Mouse (Mus musculus): ENCODE data around the gene Serpinb8. TPM values are rescaled to one million over a fixed set of nuclear protein-coding genes. Genes with fewer than 3 reads are reported as not detected.

Gene Serpinb8
- 2.1 and 5.2 TPM in 2 replicates for polyA plus RNA-seq (2012; rRNA removed)

GRCm38 (mm10) chr1:107589691-107590470 lies at the start of gene Serpinb8:
TSS of gene Serpinb8 (plus strand) at chr1:107590006.
- no peak for TF ChIP-seq CTCF (IDR thresholded peaks at IDR 0.05; ENCODE audit: insufficient read depth, low read length)
- TF ChIP-seq POLR2A (IDR thresholded peaks at IDR 0.05; ENCODE audit: borderline replicate concordance, extremely low read depth, low read depth, low read length): no peak
- WGBS: 12% methylated on average over 10 of the region's 10 CpGs
- peak; percentile 59 for DNase-seq
- H3K4me3 ChIP-seq (replicated peaks; ENCODE audit: extremely low read depth, low read depth, low read length): peak within 1 kb of the TSS; percentile 43
- no peaks in the 10 kb centered on the region; the same call in none of the 2 replicates for H3K4me1 ChIP-seq (ENCODE audit: control insufficient read depth, insufficient read depth, low read length)

GRCm38 (mm10) chr1:107559494-107559893 lies 30.3 kb upstream of the Serpinb8 start:
- no peak overlapping the region for H3K4me3 ChIP-seq (replicated peaks; ENCODE audit: extremely low read depth, low read depth, low read length)
- TF ChIP-seq POLR2A (IDR thresholded peaks at IDR 0.05; ENCODE audit: borderline replicate concordance, extremely low read depth, low read depth, low read length) (no peak), CTCF (IDR thresholded peaks at IDR 0.05; ENCODE audit: insufficient read depth, low read length) (no peak)
- no peak for DNase-seq
- H3K4me1 ChIP-seq (ENCODE audit: control insufficient read depth, insufficient read depth, low read length): no peaks in the 10 kb centered on the region
- 56% methylated on average over 3 of the region's 3 CpGs for WGBS

- WGBS: 87% methylated on average over 1 of the region's 1 CpGs
- H3K4me3 ChIP-seq (replicated peaks; ENCODE audit: extremely low read depth, low read depth, low read length): no peak overlapping the region
- TF ChIP-seq CTCF (IDR thresholded peaks at IDR 0.05; ENCODE audit: insufficient read depth, low read length): no peak
- TF ChIP-seq POLR2A (IDR thresholded peaks at IDR 0.05; ENCODE audit: borderline replicate concordance, extremely low read depth, low read depth, low read length): no peak
- DNase-seq: no peak
- H3K4me1 ChIP-seq (ENCODE audit: control insufficient read depth, insufficient read depth, low read length): no peaks in the 10 kb centered on the region
Observed at GRCm38 (mm10) chr1:107562110-107562509, 27.7 kb upstream of the Serpinb8 start.

GRCm38 (mm10) chr1:107565644-107566043 lies 24.2 kb upstream of the Serpinb8 start:
- TF ChIP-seq CTCF (IDR thresholded peaks at IDR 0.05; ENCODE audit: insufficient read depth, low read length) (no peak), POLR2A (IDR thresholded peaks at IDR 0.05; ENCODE audit: borderline replicate concordance, extremely low read depth, low read depth, low read length) (no peak)

GRCm38 (mm10) chr1:107576094-107576493 lies 13.7 kb upstream of the Serpinb8 start:
- DNase-seq: no peak
- WGBS: 33% methylated on average over 2 of the region's 2 CpGs
- TF ChIP-seq CTCF (IDR thresholded peaks at IDR 0.05; ENCODE audit: insufficient read depth, low read length) (no peak), POLR2A (IDR thresholded peaks at IDR 0.05; ENCODE audit: borderline replicate concordance, extremely low read depth, low read depth, low read length) (no peak)
- Histone ChIP-seq H3K4me1 (ENCODE audit: control insufficient read depth, insufficient read depth, low read length) (no peaks in the 10 kb centered on the region), H3K4me3 (replicated peaks; ENCODE audit: extremely low read depth, low read depth, low read length) (no peak overlapping the region)

More at GRCm38 (mm10) chr1:107565644-107566043, 24.2 kb upstream of the Serpinb8 start:
- no peaks in the 10 kb centered on the region for H3K4me1 ChIP-seq (ENCODE audit: control insufficient read depth, insufficient read depth, low read length)
- H3K4me3 ChIP-seq (replicated peaks; ENCODE audit: extremely low read depth, low read depth, low read length): no peak overlapping the region
- no peak for DNase-seq

- H3K4me1 ChIP-seq (ENCODE audit: control insufficient read depth, insufficient read depth, low read length): no peaks in the 10 kb centered on the region
- 46% methylated on average over 1 of the region's 1 CpGs for WGBS
- no peak for DNase-seq
- no peak overlapping the region for H3K4me3 ChIP-seq (replicated peaks; ENCODE audit: extremely low read depth, low read depth, low read length)
- TF ChIP-seq CTCF (IDR thresholded peaks at IDR 0.05; ENCODE audit: insufficient read depth, low read length): no peak
- TF ChIP-seq POLR2A (IDR thresholded peaks at IDR 0.05; ENCODE audit: borderline replicate concordance, extremely low read depth, low read depth, low read length): no peak
Observed at GRCm38 (mm10) chr1:107577514-107577913, 12.3 kb upstream of the Serpinb8 start.

GRCm38 (mm10) chr1:107581220-107581619 lies 8.6 kb upstream of the Serpinb8 start:
- no peak for TF ChIP-seq CTCF (IDR thresholded peaks at IDR 0.05; ENCODE audit: insufficient read depth, low read length)
- no peak for TF ChIP-seq POLR2A (IDR thresholded peaks at IDR 0.05; ENCODE audit: borderline replicate concordance, extremely low read depth, low read depth, low read length)
- Histone ChIP-seq H3K4me3 (replicated peaks; ENCODE audit: extremely low read depth, low read depth, low read length) (no peak overlapping the region), H3K4me1 (ENCODE audit: control insufficient read depth, insufficient read depth, low read length) (no peaks in the 10 kb centered on the region)
- 42% methylated on average over 1 of the region's 1 CpGs for WGBS
- no peak for DNase-seq

- H3K4me3 ChIP-seq (replicated peaks; ENCODE audit: extremely low read depth, low read depth, low read length): no peak overlapping the region
- no peak for DNase-seq
- no peaks in the 10 kb centered on the region for H3K4me1 ChIP-seq (ENCODE audit: control insufficient read depth, insufficient read depth, low read length)
- TF ChIP-seq POLR2A (IDR thresholded peaks at IDR 0.05; ENCODE audit: borderline replicate concordance, extremely low read depth, low read depth, low read length) (no peak), CTCF (IDR thresholded peaks at IDR 0.05; ENCODE audit: insufficient read depth, low read length) (no peak)
Observed at GRCm38 (mm10) chr1:107582900-107583299, 6.9 kb upstream of the Serpinb8 start.

GRCm38 (mm10) chr1:107583958-107584376 lies 5.8 kb upstream of the Serpinb8 start:
- no peaks in the 10 kb centered on the region for H3K4me1 ChIP-seq (ENCODE audit: control insufficient read depth, insufficient read depth, low read length)
- no peak for DNase-seq
- H3K4me3 ChIP-seq (replicated peaks; ENCODE audit: extremely low read depth, low read depth, low read length): no peak overlapping the region
- no peak for TF ChIP-seq POLR2A (IDR thresholded peaks at IDR 0.05; ENCODE audit: borderline replicate concordance, extremely low read depth, low read depth, low read length)
- no peak for TF ChIP-seq CTCF (IDR thresholded peaks at IDR 0.05; ENCODE audit: insufficient read depth, low read length)
- 20% methylated on average over 1 of the region's 1 CpGs for WGBS

GRCm38 (mm10) chr1:107584932-107585331 lies 4.9 kb upstream of the Serpinb8 start:
- Histone ChIP-seq H3K4me1 (ENCODE audit: control insufficient read depth, insufficient read depth, low read length) (no peaks in the 10 kb centered on the region; the same call in 1 of the 2 replicates), H3K4me3 (replicated peaks; ENCODE audit: extremely low read depth, low read depth, low read length) (no peak overlapping the region)
- TF ChIP-seq CTCF (IDR thresholded peaks at IDR 0.05; ENCODE audit: insufficient read depth, low read length): no peak
- no peak for TF ChIP-seq POLR2A (IDR thresholded peaks at IDR 0.05; ENCODE audit: borderline replicate concordance, extremely low read depth, low read depth, low read length)
- WGBS: 83% methylated on average over 3 of the region's 3 CpGs
- no peak for DNase-seq
